Mouse (Mus musculus) c-Kit-positive CD71-positive TER-119-negative erythroid progenitor cells, embryonic 14.5 days (primary cell): ENCODE measurements around the gene Ippk.

Experiments
- DNase-seq: peaks from one replicate; pipeline ENCODE4 v3.0.0-alpha.2; 2013; ENCODE audit warnings: low read depth

Ippk gene

GRCm38 (mm10) chr13:49480057-49480456 lies 59.0 kb downstream of the Ippk start:
- DNase-seq, result no peak

DNA sequence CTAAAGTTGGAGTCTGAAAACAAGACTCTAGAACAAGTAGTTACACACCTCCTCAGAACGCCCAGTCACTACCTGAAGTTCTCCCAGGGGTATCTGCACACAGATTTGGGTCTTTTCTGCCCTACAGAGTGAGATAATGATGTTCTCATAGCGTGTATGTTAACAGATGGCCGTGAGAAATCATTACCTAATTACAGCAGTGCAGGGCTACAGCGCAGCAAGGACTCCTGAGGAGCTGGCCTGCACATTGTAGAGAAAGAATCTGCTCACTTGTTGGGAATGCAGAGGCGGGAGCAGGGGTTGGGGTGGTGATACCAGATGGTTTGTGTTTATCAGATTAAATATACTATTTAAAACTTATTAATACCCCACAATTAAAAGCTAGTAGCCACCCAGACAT lies 59.5 kb downstream of the Ippk start:
- DNase-seq, result no peak

DNA sequence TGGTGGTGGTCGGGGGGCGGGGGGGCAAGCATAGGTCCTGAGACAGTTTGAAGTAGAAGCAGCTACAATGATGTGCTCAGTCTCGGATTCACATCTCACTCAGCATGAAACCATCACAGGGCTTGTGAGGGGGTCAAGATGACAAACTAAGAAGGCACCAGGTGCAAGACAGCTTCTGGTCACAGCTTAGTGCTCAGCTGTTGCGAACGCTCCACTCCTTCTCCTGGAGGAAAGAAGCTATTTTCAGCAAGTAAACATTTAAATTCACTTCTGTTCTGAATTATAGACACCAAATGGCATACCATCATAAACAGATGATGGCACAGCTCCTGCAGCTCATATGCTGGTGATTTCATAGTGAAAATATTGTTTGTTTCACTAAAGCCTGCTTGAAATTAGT lies 64.3 kb downstream of the Ippk start:
- no peak for DNase-seq

GRCm38 (mm10) chr13:49492376-49493368 lies 71.6 kb downstream of the Ippk start, which contains the start of gene Tes3-ps:
Gene Tes3-ps, plus strand, starts transcription at chr13:49493318.
- no peak for DNase-seq

- DNase-seq, result no peak
Observed at GRCm38 (mm10) chr13:49504510-49504909, 83.5 kb downstream of the Ippk start, which contains the start of gene Ecm2. Gene Ecm2, plus strand, starts transcription at chr13:49504810.

- DNase-seq, result no peak
Observed at GRCm38 (mm10) chr13:49505776-49506175, 84.7 kb downstream of the Ippk start.

- no peak for DNase-seq
Observed at GRCm38 (mm10) chr13:49507176-49507575, 86.1 kb downstream of the Ippk start.
